Mouse (Mus musculus): ENCODE data around the gene Bcl2l13.
"Not testable (repeated sequence)": the region's sequence is repeated elsewhere in the genome, so short reads cannot be mapped to it uniquely, and the experiment has no call there.

Bcl2l13 gene

DNA sequence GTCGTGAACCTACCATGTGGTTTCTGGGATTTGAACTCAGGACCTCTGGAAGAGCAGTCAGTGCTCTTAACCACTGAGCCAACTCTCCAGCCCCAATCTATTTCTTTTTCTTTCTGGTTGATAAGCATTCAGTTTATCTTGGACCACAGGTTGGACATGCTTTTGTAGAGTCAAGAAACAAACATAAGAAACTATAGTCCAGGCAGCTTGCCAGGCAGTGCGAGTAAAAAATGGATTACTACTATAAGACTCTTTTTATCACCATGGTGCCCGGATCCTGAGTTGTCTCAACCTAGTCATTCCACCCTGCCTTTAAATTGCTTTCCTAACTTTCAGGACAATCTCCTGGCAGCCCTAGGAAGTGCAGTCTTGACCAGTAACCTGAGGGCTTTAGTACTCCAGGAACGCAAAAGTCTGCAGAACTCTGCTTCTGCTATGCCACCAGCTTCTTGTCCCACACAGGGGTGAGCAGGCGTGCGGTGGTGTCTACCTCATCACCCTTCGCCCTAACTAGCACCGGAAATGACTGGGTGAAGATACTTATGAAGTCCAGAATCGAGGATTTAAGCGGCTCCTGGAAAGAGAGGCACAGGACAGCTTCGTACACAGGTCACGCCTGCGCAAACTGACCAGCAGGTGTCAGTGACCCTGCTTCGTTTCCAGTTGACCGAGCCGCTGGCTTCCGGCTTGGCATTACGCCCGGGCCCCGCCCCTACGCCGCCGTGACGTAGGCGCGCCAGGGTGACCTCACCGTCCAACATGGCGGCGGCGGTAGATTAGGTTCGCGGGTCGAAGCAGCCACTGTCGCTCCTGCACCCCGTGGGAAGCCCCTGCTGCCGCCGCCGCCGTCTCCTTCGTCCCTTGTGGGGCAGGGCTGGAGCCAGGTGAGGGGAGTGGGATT, at the start of gene Bcl2l13:
Gene Bcl2l13 (plus strand): TSS at position 739 of the 901 bp plus-strand sequence.
- peak; percentile 99 for DNase-seq (ENCODE audit: low spot score)

DNA sequence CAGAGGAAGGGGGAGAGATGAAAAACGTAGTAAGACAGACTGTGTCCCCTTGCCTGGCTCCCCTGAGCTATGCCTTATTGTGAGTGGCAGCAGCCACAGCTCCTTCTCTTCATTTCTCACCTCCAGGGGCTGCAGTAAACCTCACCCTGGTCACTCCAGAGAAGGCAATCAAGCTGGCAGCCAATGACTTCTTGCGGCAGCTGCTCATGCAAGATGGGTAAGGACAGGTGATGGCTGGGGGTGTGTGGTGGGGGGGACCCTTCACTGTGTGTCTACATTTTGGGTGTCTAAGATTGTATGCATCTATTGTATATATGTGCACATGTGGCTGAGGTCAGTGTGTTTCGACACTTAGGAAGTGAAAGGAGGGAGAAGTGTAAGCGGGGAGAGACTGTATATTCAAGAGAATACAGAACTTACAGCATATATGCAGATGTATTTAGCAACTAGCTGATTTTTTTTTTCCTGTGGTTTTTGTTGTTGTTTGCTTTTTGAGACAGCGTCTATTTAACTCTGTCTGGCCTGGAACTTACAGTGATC, 47.9 kb upstream of the Bcl2l13 start:
- DNase-seq (ENCODE audit: low spot score): no peak

- no peak for DNase-seq (ENCODE audit: low spot score)
Measured at GRCm38 (mm10) chr6:120788904-120789303, 47.1 kb upstream of the Bcl2l13 start.

DNA sequence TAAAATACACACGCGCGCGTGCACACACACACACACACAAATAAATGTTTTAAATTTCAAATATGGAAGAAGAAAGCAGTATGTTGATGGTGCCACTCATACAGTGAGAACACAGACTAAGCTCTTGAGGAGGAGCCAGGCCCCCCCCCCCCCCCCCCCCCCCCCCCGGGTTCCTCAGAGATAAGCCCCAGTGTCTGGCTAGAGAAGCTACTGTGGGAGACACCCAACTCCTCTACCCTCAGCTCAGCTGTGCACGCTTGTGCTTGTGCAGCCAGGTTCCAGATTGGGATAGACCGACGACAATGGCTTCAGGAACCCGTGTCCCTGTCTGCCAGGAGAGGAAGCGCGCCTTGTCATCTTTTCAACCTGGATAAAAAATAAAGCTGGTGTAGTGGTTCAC, 45.9 kb upstream of the Bcl2l13 start:
- DNase-seq (ENCODE audit: low spot score): no peak

DNA sequence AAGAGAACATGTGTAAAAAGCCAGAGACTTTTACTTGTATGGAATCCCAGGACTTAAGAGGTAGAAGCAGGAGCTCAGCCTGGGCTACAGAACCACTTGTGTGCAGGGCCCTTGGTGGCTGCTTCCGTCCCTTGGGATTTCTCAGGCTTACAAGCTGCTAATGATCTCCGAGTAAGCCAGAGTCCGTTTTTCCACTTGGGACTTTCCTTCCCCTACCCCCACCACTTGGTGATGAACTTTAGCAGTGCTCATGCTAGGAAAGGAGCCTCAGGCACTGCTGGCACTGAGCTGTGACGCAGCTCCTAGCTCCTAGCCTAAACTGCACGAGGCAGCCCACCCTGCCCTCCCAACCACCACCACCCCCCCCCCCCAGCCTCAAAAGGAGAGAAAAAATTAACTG, 45.3 kb upstream of the Bcl2l13 start:
- DNase-seq (ENCODE audit: low spot score): no peak

GRCm38 (mm10) chr6:120792947-120793346, 43.1 kb upstream of the Bcl2l13 start:
- no peak for DNase-seq (ENCODE audit: low spot score)

DNA sequence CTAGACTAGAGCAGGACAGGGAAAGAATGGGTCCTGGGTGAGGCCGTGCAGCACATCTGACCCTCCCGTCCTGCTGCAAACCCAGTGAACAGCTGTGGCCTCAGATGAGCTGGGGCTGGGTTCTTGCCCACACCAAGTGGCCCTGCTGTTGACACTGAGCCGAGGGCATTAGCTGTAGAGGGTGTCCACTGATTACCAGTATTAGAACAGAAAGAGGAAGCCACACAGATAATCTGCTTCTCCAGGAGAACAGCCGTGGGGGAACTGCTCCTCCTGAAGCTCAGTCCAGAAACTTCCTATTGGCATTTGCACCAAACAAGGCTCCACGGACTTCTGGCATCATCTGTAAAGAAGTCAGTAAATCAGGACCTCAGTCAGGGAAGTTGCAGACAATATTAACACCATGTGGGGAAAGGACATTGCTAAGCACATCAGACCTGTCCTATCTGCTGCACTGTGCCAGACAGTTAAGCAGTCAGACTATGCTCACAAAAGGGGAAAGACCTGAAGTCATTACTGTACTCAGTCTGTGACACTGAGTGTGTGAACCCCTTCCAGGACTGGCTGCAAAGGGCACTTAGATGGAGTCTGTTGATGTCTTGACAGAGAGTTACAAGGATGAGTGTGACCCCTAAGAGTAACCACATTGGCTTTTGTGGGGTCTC, 40.5 kb upstream of the Bcl2l13 start:
- DNase-seq (ENCODE audit: low spot score): no peak

GRCm38 (mm10) chr6:120796111-120796510, 39.9 kb upstream of the Bcl2l13 start:
- DNase-seq (ENCODE audit: low spot score): no peak

- no peak for DNase-seq (ENCODE audit: low spot score)
Measured at GRCm38 (mm10) chr6:120798019-120798418, 38.0 kb upstream of the Bcl2l13 start.

GRCm38 (mm10) chr6:120798905-120799304, 37.1 kb upstream of the Bcl2l13 start:
- DNase-seq (ENCODE audit: low spot score): no peak

- no peak for DNase-seq (ENCODE audit: low spot score)
Measured at GRCm38 (mm10) chr6:120799581-120800041, 36.4 kb upstream of the Bcl2l13 start.

DNA sequence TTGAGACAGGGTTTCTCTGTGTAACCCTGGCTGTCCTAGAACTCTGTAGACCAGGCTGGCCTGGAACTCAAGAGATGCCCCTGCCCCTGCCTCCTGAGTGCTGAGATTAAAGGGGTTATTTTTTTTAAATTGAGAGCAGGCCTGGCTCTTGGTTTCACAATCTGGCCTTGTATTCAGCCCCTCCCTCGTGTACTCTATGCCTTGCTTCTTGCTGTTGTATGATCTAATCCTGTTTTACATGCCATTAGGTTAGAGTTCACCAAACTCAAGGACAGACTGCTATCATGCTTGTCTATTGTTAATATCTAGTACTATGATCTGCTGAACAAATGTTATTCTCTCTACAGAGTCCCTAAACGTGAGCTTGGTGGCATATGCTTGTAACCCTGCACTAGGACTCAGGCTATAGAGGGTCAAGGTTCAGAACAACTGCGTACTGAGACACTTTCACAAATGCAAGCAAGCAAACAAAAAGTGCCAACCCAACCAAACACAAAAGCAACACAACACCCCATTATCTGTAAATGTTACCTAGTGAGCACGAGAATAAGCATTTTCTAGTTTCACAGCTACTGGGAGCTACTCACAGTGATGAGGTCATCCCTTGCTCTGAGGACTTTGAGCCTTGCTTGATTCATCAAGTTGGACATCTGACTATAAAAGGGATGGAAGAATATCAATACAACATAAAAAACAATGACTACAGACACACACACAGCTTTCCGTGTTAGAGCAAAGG, 28.8 kb upstream of the Bcl2l13 start:
- no peak for DNase-seq (ENCODE audit: low spot score)

DNA sequence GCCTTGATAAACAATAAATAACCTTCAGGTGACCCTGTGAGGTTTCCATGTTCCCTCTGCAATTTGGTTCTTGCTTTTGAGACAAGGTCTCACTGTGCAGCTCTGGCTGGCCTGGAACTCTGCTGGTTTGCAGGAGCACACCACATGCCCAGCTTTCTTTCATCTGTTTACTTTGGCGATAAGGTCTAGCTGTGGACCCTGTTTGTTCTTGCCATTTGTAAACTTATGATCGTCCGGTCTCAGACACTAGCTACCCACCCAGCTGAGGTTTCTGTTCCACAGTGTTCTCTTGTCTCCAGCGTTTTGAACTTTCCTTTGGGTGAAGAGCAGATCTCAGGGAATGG, 28.3 kb upstream of the Bcl2l13 start:
- DNase-seq (ENCODE audit: low spot score): no peak

GRCm38 (mm10) chr6:120811999-120812398, 24.0 kb upstream of the Bcl2l13 start:
- not testable (repeated sequence) for DNase-seq (ENCODE audit: low spot score)

DNA sequence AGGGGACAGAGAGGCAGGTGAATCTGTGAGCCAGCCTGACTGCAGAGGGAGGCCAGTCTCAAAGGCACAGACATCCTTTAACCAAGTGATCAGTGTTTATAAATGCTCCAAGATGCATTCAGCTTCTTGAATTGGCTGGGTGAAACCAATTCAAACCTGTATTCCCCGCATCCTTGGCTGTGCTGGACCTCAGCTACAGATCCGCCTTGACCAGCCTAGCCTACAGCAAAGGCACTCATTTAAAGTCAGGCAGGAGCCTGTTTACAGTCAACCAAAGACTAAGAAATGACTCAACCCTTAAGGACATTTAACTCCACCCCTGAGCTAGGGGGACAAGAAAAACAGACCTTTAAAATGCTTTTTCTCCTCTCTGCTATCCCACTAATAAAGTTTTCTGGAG, 16.7 kb upstream of the Bcl2l13 start:
- DNase-seq (ENCODE audit: low spot score): no peak

GRCm38 (mm10) chr6:120820144-120820543, 15.9 kb upstream of the Bcl2l13 start:
- DNase-seq (ENCODE audit: low spot score): no peak

DNA sequence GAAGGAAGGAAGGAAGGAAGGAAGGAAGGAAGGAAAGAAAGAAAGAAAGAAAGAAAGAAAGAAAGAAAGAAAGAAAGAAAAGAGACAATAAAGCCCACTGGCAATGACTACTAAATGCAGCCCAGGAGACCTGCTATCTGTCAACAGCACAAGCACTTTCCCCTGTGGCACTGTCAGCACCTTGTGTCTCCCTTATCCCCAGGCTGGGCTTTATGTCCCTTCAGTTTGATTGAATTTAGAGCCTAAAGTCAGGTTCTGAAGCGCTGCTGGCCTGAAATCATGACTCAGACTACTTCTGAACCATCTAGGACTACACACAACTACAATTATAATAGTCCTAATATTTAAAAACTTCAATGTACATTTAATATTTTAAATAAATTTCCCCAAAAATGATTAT, 15.1 kb upstream of the Bcl2l13 start:
- DNase-seq (ENCODE audit: low spot score): no peak

- DNase-seq (ENCODE audit: low spot score): no peak
Measured at GRCm38 (mm10) chr6:120821715-120822114, 14.3 kb upstream of the Bcl2l13 start.

DNA sequence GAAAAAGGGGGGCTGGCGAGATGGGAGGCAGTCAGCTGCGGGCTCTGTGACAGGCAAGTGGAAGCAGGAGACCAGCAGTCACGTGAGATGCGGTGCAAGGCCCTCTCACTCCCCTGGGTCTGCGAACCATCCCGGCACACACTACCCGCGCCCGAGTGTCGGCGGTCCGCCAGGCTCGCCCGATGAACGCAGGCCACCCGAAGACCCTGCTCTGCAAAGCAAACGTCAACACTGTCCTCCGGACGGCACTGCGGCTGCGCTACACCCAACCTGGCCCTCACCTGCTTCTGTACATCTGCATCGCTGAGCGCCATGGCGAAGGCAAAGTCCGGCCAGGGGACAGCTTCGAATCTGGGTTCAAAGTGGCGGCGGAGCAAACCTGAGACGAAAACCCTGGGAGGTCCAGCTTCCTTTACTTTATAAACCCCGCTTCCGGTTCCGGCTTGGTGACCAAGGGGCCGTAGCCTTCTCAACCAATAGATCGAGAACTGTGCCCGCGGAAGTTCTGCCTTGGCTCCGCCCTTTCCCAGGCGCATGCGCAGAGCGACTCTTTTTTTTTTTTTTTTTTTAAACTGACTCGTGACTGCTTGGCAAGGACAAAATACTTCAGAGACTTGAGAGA, 13.6 kb upstream of the Bcl2l13 start, which contains the start of gene Atp6v1e1:
Gene Atp6v1e1 (minus strand): TSS at position 487 of the 622 bp plus-strand sequence.
- peak; percentile 65 for DNase-seq (ENCODE audit: low spot score)

GRCm38 (mm10) chr6:120822937-120823614, 12.9 kb upstream of the Bcl2l13 start:
- no peak for DNase-seq (ENCODE audit: low spot score)

GRCm38 (mm10) chr6:120830056-120830455, 6.0 kb upstream of the Bcl2l13 start:
- DNase-seq (ENCODE audit: low spot score): no peak

Data from ovary, postnatal 10 days (tissue).